Mouse (Mus musculus) MEL (cell line): ENCODE measurements around the gene Apmap.

Experiments used
- CTCF ChIP-seq, 3 experiments: IDR thresholded peaks in 2 of 3; conservative IDR thresholded peaks in 1 of 3; 2 replicates each; pipeline ENCODE4 v1.5.1; 2011 to 2012; ENCODE audit warnings: low read length in 3 of 3, low read depth in 2 of 3, mild to moderate bottlenecking in 2 of 3, improper control_type of control experiment in 1 of 3, inconsistent platforms in 1 of 3, mixed read lengths in 1 of 3, moderate library complexity in 1 of 3; ENCODE audit not compliant: control insufficient read depth in 1 of 3, insufficient read depth in 1 of 3, poor library complexity in 1 of 3, severe bottlenecking in 1 of 3
- KAT2A ChIP-seq: conservative IDR thresholded peaks from 2 replicates; pipeline ENCODE4 v1.6.1; 2012; ENCODE audit warnings: low read depth, low read length, improper control_type of control experiment, inconsistent platforms
- NRF1 ChIP-seq: IDR thresholded peaks from 2 replicates; pipeline ENCODE4 v1.6.1; 2014; ENCODE audit warnings: low read depth, mild to moderate bottlenecking, inconsistent platforms, low read length, improper control_type of control experiment, moderate library complexity; ENCODE audit not compliant: poor library complexity, insufficient read depth, severe bottlenecking
- POLR2A ChIP-seq, 2 experiments: IDR thresholded peaks; 2 replicates each; pipeline ENCODE4 v1.6.1; 2011 to 2012; ENCODE audit warnings: low read length in 2 of 2, mild to moderate bottlenecking in 2 of 2, control low read depth in 1 of 2, improper control_type of control experiment in 1 of 2, low read depth in 1 of 2, moderate library complexity in 1 of 2; ENCODE audit not compliant: control insufficient read depth in 1 of 2, insufficient read depth in 1 of 2, poor library complexity in 1 of 2
- RCOR1 ChIP-seq: IDR thresholded peaks from 2 replicates; pipeline ENCODE4 v1.6.1; 2012; ENCODE audit warnings: low read depth, mild to moderate bottlenecking, inconsistent platforms, low read length, improper control_type of control experiment
- TAL1 ChIP-seq: IDR thresholded peaks from 2 replicates; pipeline ENCODE4 v1.6.1; 2012; ENCODE audit warnings: mild to moderate bottlenecking, inconsistent platforms, low read length, moderate library complexity, mixed read lengths
- TBP ChIP-seq: IDR thresholded peaks from 2 replicates; pipeline ENCODE4 v1.8.0; 2011; ENCODE audit warnings: low read depth, low read length, improper control_type of control experiment

DNA sequence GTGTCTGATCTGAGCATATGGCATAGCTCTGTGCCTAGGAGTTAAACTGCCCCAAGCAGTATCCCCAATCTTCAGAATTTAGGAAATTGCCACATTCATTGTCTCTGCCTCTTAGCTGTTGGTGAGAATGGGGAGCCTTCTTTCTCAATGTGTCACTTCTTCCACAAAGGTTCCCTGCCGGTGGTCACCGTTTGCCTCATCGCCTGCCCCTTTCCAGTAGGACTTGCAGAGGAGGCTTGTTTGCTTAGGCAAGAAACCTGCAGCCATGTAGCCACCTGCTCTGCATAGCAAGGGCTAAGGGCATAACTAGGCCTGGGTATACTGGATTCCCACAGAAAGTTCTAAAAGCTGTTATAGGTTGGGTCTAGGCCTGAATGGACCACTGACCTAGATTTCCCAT lies 35.9 kb downstream of the Apmap start:
- TF ChIP-seq CTCF (IDR thresholded peaks at IDR 0.05 in 2 of 3, conservative IDR thresholded peaks at IDR 0.05 in 1 of 3; ENCODE audit: control insufficient read depth in 1 of 3, insufficient read depth in 1 of 3, low read depth in 2 of 3, low read length in 3 of 3, poor library complexity in 1 of 3, severe bottlenecking in 1 of 3) (no peak), POLR2A (IDR thresholded peaks at IDR 0.05; ENCODE audit: control insufficient read depth in 1 of 2, insufficient read depth in 1 of 2, low read depth in 1 of 2, low read length in 2 of 2, poor library complexity in 1 of 2) (no peak), NRF1 (no peak), KAT2A (no peak), TBP (no peak), TAL1 (no peak), RCOR1 (no peak)
